Mouse (Mus musculus) left cerebral cortex, postnatal 4 days (tissue): ENCODE data around the gene Olfr609. TPM values are rescaled to one million over a fixed set of nuclear protein-coding genes. Genes with fewer than 3 reads are reported as not detected.
"Not testable (repeated sequence)": the region's sequence is repeated elsewhere in the genome, so short reads cannot be mapped to it uniquely, and the experiment has no call there.

Experiments used
- DNase-seq: peaks from one replicate; pipeline ENCODE4 v3.0.0-alpha.2; 2022
- intact Hi-C: fragments of 180-260 bp; cut with DNase I; formaldehyde crosslinking; loops from one replicate; pipeline ENCODE4 v1.15.1; 2025
- total RNA-seq, 2 experiments: library from RNA; stranded (reverse); gene quantifications; 2 replicates each; pipeline ENCODE4 v1.2.3; 2021

Olfr609 gene
- total RNA-seq = not detected

- DNase-seq = no peak
- intact Hi-C loops = no loop called here
These were observed at the start of gene Olfr609 for GRCm38 (mm10) chr7:103497962-103498361. Olfr609 (minus strand) TSS chr7:103498062.

GRCm38 (mm10) chr7:103542617-103543016, 44.8 kb upstream of the Olfr609 start, which contains the start of gene Olfr612:
Olfr612 (minus strand) TSS chr7:103542717.
- intact Hi-C loops, DNase-seq: not testable (repeated sequence)

GRCm38 (mm10) chr7:103520746-103521145, 22.9 kb upstream of the Olfr609 start, which contains the start of gene Olfr611:
Olfr611 (minus strand) TSS chr7:103520846.
- intact Hi-C loops, DNase-seq: not testable (repeated sequence)

GRCm38 (mm10) chr7:103512022-103512421, 14.2 kb upstream of the Olfr609 start, which contains the start of gene Olfr610:
Olfr610 (minus strand) TSS chr7:103512122.
- no peak for DNase-seq
- intact Hi-C loops = no loop called here

- intact Hi-C loops, DNase-seq: not testable (repeated sequence)
These were observed 20.8 kb downstream of the Olfr609 start for GRCm38 (mm10) chr7:103477106-103477505.

- no peak for DNase-seq
- intact Hi-C loops = no loop called here
These were observed 28.3 kb downstream of the Olfr609 start, which contains the start of gene Olfr608 for GRCm38 (mm10) chr7:103469577-103469976. Olfr608 (plus strand) TSS chr7:103469877.

- intact Hi-C loops = no loop called here
- DNase-seq = no peak
These were observed 37.3 kb downstream of the Olfr609 start for GRCm38 (mm10) chr7:103460590-103460989.

- intact Hi-C loops = no loop called here
- DNase-seq = no peak
These were observed 49.1 kb downstream of the Olfr609 start, which contains the start of gene Olfr606 for GRCm38 (mm10) chr7:103448746-103449145. Olfr606 (plus strand) TSS chr7:103449046.

GRCm38 (mm10) chr7:103445339-103445738, 52.5 kb downstream of the Olfr609 start, which contains the start of gene Olfr605:
Olfr605 (minus strand) TSS chr7:103445439.
- intact Hi-C loops = no loop called here
- no peak for DNase-seq

Other genes starting within 250 kb of the Olfr609 start
- not detected for gene Usp17ld, start 245.6 kb downstream of the Olfr609 start, total RNA-seq
- gene Olfr596, start 192.4 kb downstream of the Olfr609 start, total RNA-seq = not detected
- not detected for gene Olfr597, start 181.7 kb downstream of the Olfr609 start, total RNA-seq
- not detected for gene Olfr598, start 174.5 kb downstream of the Olfr609 start, total RNA-seq
- not detected for gene Olfr599, start 162.1 kb downstream of the Olfr609 start, total RNA-seq
- not detected for gene Olfr600, start 148.4 kb downstream of the Olfr609 start, total RNA-seq
- not detected for gene Olfr601, start 135.4 kb downstream of the Olfr609 start, total RNA-seq
- not detected for gene Olfr603, start 111.9 kb downstream of the Olfr609 start, total RNA-seq
- gene Usp17lc, start 83.0 kb downstream of the Olfr609 start, total RNA-seq = not detected
- gene Olfr605, start 52.6 kb downstream of the Olfr609 start, total RNA-seq = not detected
- not detected for gene Olfr606, start 49.0 kb downstream of the Olfr609 start, total RNA-seq
- gene Olfr607, start 33.9 kb downstream of the Olfr609 start, total RNA-seq = not detected
- not detected for gene Olfr608, start 28.2 kb downstream of the Olfr609 start, total RNA-seq
- not detected for gene Olfr610, start 14.1 kb upstream of the Olfr609 start, total RNA-seq
- not detected for gene Olfr611, start 22.8 kb upstream of the Olfr609 start, total RNA-seq
- gene Olfr612, start 44.7 kb upstream of the Olfr609 start, total RNA-seq = not detected
- gene Olfr613, start 50.0 kb upstream of the Olfr609 start, total RNA-seq = not detected
- gene Olfr615, start 58.0 kb upstream of the Olfr609 start, total RNA-seq = not detected
- gene Olfr616, start 71.1 kb upstream of the Olfr609 start, total RNA-seq = not detected
- not detected for gene Olfr617, start 75.0 kb upstream of the Olfr609 start, total RNA-seq
- gene Olfr618, start 92.0 kb upstream of the Olfr609 start, total RNA-seq = not detected
- gene Olfr619, start 102.5 kb upstream of the Olfr609 start, total RNA-seq = not detected
- gene Olfr620, start 114.5 kb upstream of the Olfr609 start, total RNA-seq = not detected
- not detected for gene Olfr622, start 144.6 kb upstream of the Olfr609 start, total RNA-seq
- gene Olfr623, start 165.6 kb upstream of the Olfr609 start, total RNA-seq = not detected
- under 1 TPM in 1 of 2 experiments, not detected in 1; 0.08 TPM for gene Olfr624, start 173.1 kb upstream of the Olfr609 start, total RNA-seq
- gene Olfr625-ps1, start 184.7 kb upstream of the Olfr609 start, total RNA-seq = not detected
- not detected for gene Olfr243, start 216.6 kb upstream of the Olfr609 start, total RNA-seq
- gene Olfr628, start 232.3 kb upstream of the Olfr609 start, total RNA-seq = not detected
- gene Olfr629, start 246.9 kb upstream of the Olfr609 start, total RNA-seq = not detected